Mouse (Mus musculus) cerebellum, adult 11-12 months (tissue): Measurements from ENCODE around the gene Tmem211.

Experiments used
- DNase-seq: peaks from one replicate; pipeline ENCODE4 v3.0.0; 2022

Gene Tmem211

GRCm38 (mm10) chr5:113280138-113280856 is 53.6 kb downstream of the Tmem211 start:
- DNase-seq: no peak

- DNase-seq: no peak
Measured at GRCm38 (mm10) chr5:113281557-113281956, 54.8 kb downstream of the Tmem211 start.

- no peak for DNase-seq
Measured at GRCm38 (mm10) chr5:113283726-113284125, 57.0 kb downstream of the Tmem211 start.

- DNase-seq: no peak
Measured at GRCm38 (mm10) chr5:113285541-113285940, 58.8 kb downstream of the Tmem211 start.

- no peak for DNase-seq
Measured at GRCm38 (mm10) chr5:113286048-113286447, 59.3 kb downstream of the Tmem211 start.

GRCm38 (mm10) chr5:113286591-113287520 is 60.1 kb downstream of the Tmem211 start:
- DNase-seq: peak; percentile 81

- no peak for DNase-seq
Measured at GRCm38 (mm10) chr5:113287762-113288161, 61.1 kb downstream of the Tmem211 start.

GRCm38 (mm10) chr5:113288490-113288889 is 61.8 kb downstream of the Tmem211 start:
- DNase-seq: peak; percentile 66
